Mouse (Mus musculus): ENCODE measurements around the gene Mfsd2a.

GRCm38 (mm10) chr4:122959816-122960215 lies 1.2 kb downstream of the Mfsd2a start:
- TF ChIP-seq CTCF (IDR thresholded peaks at IDR 0.05; ENCODE audit: low read depth) = no peak
- no peak for TF ChIP-seq EP300 (IDR thresholded peaks at IDR 0.05; ENCODE audit: low read depth)
